Mouse (Mus musculus) 3134 (cell line): Measurements from ENCODE around the gene Dera.

Source experiments
- DNase-seq: peaks from one replicate; pipeline ENCODE4 v3.0.0-alpha.2; 2011; ENCODE audit warnings: low spot score; ENCODE audit not compliant: insufficient read length; ENCODE audit errors: extremely low read depth

Dera gene

DNA sequence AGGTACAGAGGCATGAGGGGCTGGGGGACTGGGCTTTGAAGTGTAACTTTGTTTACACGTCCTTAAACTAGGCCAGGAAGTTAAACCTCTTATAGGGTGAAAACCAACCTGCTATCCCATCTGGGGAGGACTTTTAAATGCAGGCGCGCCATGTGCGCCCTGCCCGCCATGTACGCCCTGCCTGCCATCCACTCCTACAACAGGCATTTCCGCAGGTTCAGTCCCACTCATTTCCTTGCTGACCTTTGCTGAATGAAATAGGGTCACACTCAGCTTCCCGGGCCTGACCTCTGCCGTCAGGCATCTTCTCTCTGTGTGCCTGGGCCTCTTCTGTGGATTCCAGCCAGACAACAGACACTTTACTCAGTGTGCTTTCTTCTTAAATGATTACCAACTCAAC lies 50.3 kb downstream of the Dera start:
- no peak for DNase-seq

DNA sequence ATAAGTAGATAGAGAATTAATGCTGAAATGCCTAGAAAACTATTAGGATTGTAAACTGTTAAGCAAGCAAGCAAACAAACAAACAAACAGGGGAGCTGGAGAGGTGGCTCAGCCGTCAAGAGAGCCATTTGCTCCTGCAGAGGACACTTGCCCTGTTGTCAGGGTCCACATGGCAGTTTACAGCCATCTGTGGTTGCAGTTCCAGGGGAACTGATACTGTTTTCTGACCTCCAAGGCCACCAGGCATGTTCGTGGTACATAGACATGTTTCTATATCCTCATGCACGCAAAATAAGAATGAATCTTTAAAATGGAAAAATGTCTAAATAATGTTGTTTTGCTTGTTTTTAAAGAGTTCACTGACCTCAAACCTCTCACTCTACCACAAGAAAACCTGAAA lies 52.0 kb downstream of the Dera start:
- no peak for DNase-seq

DNA sequence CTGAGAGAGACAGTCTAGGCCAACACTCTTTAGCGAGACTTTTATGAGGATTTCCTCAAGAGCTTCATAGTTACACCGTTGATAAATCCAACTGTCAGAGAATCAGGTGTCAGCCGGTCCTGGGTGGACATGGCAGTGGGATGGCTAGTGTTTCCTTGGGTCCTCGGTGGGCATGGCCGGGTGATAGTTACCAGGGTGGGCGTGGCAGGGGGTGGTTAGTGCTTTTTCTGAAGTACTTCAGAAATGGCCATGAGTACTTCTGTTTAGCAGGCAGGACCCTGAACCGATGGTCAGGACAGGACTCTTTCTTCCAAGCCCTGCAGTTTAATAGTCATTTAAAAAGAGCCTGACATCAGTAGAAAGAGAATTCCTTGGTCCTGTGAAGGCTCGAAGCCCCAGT lies 52.5 kb downstream of the Dera start:
- DNase-seq = no peak

DNA sequence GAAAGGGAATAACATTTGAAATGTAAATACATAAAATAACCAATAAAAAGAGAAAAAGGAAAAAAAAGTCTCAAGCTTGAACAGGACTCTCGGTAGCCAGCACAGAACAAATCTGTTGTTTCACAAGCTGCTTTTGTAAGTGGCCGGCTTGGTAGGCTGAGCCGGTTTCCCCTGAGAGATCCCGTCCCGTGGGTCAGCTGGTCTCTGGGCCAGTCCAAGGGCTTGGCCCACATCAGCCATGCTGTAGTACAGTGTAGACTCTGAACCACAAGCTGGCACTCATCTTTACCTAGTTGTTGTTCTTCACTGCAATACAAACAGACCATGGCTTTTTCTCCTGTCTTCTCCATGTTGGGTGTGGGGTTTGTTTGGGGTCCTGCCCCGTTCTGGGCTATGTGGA lies 53.0 kb downstream of the Dera start:
- no peak for DNase-seq

DNA sequence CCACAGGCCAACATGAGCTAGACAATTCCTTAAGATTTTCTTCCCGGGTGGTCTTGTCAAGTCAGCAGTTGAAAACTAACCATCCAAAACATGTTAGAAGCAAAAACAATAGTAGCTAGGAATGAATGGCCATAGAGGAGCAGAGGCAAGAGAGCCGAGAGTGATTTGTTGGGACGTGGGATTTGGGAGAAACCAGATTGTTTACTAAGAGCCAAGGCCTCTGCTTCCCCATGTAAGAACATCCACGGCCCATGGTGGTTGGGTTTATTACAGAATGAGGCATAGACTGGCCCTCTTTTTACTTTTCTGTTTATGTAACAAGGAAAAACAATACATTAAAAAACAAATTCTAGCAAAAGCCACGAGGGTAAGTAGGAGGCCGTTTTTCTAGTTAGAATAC lies 54.4 kb downstream of the Dera start:
- no peak for DNase-seq

DNA sequence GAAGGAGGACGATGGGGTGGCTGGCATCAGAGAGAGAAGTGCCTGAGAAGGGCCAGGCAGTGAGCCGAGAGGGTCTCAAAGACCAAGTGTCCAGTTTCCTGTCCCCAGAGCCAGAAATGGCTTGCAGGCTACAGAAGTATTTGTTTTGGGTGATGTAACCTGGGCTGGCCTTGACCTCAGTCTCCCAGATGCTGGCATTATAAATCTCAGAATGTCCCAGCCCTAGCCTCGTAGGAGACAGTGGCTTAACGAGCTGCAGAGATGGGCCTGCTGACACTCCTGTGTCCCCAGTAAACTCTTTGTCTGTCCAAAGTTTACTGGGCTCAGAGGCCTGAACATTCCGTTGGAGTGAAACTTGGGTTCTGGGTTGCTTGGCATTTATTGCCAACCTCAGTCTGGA lies 55.8 kb downstream of the Dera start:
- no peak for DNase-seq

DNA sequence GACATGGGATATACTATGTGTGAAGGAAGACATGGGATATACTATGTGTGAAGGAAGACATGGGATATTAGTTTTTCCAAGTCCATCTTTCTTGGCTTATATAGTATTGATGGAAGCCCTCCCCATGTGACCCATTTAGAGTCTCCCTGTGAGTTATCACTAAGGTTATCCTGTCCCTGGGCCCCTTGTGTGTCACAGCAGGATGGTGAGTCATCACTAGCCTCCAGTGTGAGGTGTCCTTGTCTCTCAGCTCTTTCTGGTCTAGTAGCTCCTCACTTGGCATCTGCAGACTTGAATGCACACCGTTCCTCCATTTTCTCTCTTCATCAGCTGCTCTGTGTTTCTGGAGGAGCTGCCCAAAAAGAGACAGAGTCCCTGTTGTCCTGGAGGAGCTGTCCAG lies 59.7 kb downstream of the Dera start:
- DNase-seq = no peak

DNA sequence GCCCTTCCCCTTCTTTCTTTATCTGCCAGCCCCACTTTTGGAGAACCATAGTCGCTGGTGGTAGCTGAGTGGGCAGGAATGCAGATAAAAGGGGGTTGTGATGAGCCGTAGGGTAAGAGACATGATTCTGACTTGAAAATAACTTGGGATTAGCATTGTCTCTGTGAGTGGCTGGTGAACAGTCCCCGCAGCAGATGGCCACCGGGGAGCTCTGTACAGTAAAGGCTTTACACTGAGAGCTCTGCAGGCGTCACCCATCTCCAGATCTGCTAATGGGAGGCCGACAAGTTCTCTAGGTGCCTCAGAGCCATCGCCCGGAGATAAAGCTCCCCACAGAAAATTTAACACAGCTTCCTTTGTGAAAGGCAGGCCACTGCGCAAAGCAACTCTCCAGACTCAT lies 62.2 kb downstream of the Dera start:
- DNase-seq = no peak

DNA sequence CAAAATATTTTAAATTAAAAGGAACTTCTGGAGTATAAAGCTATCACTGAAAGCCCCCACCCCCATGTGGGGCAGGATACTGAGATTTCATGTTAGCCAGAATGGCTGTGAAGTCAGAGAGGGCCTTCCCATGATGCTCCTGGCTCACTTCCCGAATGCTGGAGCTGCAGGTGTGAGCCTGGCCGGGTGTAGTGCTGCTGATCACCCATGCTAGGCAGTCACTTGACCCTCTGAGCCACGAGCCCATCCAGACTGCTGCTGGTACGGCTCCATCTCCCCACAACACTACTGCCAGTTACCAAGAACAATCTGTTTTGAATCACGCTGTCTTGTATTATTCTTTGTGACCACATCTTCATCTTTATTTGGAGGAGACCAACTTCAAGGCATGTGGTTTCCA lies 68.2 kb downstream of the Dera start:
- no peak for DNase-seq

DNA sequence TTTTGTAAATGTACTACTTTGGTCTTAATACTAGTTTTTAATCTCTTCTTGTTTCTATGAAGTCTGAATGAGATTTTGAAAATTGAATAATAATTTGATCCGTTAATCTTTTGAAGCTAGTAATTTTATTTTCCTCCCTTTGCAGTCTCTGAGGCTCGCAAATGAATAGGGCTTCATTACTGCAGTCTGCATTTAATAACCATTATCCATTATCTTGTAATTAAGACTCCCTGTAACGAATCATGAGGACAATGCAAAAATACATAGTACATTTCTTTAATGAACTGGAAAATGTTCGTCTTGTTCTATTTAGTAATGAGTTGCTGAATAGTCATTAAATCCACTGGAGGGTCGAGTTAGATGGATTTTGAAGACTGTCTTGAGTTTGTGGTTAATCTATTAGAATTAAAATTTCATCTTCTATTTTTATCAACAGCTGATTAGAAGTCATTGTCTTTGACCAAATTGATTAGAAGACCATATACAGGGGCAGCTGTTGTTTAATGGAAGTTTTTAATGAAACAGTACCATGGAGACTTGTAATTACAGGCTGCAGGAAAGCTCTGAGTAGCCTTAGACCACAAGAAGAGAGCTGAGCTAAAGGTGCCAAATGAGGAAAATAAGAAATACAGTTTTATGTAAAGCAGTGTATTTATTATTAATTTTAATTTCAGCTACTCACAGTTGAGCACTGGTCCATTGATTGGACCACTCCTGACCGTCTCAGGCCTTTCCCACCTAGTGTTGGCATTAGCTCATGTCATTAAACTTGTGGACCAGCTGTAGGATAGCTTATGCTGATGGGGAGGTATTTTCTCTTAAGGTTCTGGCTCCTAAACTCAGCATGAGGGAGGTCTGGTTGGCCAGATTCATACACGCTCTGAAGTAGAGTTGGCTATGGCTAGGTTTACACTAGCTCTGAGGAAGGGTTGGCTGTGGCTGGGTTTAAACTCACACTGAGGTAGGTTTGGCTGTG lies 70.0 kb downstream of the Dera start:
- DNase-seq = no peak

DNA sequence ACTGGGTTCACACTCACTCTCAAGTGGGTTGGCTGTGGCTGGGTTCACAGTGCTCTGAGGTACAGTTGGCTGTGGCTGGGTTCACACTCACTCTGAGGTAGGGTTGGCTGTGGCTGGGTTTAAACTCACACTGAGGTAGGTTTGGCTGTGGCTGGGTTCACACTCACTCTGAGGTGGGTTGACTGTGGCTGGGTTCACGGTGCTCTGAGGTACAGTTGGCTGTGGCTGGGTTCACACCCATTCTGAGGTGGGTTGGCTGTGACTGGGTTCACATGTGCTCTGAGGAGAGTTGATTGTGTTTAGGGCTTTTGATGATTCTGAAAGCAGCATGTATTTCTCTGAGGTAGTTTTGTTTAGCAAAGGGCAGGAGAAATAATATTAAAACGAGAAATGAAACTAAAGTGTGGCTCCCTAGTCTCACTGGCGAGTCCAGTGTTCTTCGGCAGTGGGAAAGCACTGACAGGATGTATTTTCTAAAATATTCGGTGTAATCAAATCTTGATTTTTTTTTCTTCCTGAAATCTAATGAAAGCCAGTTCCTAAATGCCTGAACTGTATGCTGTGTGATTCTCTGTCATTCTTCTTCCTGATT lies 70.8 kb downstream of the Dera start:
- DNase-seq = no peak

DNA sequence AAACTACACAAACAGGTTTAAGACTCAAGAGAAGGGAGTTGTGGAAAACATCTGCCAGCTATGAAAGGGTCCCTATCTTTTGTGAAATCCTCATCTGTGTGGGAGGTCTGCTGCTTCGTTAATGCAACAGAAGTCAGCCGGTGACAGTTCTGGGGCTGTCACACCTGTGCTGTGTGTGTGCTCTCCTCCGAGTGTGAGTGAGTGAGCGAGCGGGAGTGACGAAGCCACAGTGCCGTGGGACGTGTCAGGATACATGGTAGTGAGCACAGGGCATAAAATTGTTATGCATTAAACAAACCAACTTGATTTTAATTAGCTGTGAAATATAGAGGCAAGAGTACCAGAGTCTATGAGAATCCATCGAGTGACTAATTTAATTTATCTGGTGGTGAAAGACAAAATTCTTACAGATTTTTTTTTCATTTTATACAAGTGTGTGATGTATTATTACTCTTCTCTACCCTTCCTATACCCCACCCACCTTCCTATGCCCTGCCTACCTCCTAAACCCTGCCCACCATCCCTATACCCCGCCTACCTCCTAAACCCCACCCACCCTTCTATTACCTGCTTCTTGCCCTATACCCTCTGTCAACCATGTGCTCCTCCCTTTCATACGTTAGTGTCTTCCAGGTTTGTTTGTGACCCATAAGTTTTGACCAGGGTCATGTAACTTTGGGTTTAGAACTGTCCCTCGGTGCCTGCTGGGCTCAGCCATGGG lies 74.9 kb downstream of the Dera start:
- DNase-seq = no peak

DNA sequence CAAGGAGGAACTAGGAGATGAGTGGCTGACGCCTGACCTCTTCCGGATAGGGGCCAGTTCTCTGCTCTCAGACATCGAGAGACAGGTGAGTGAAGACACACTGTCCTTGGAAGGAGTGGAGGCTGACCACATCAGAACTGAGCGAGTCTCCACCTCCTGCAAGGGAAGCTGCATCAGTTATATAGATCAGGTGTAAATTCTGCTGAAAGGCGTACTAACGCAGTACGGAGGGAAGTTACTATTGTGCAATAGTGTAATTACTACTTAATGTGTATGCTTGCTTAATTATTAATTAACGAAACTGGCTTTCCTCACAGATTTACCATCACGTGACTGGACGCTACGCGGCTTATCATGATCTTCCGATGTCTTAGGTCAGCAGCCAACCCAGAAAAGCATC lies 82.5 kb downstream of the Dera start:
- no peak for DNase-seq

DNA sequence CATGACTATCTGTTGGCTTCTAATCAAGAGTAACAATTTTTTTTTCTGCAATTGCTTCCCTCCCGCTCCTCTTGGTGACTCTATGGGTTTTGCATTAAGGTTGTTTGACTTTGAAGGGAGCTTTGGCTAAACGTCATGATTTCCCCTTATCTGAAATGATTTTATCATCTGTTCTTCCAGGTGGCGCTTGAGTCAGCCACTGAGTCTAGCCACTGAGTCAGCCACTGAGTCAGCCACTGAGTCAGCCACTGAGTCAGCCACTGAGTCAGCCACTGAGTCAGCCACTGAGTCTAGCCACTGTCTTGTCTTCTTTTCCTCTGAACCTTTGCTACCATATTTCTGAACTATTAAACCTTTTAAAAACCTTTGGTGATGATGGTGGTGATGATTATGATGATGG lies 89.0 kb downstream of the Dera start:
- peak; percentile 24 for DNase-seq

DNA sequence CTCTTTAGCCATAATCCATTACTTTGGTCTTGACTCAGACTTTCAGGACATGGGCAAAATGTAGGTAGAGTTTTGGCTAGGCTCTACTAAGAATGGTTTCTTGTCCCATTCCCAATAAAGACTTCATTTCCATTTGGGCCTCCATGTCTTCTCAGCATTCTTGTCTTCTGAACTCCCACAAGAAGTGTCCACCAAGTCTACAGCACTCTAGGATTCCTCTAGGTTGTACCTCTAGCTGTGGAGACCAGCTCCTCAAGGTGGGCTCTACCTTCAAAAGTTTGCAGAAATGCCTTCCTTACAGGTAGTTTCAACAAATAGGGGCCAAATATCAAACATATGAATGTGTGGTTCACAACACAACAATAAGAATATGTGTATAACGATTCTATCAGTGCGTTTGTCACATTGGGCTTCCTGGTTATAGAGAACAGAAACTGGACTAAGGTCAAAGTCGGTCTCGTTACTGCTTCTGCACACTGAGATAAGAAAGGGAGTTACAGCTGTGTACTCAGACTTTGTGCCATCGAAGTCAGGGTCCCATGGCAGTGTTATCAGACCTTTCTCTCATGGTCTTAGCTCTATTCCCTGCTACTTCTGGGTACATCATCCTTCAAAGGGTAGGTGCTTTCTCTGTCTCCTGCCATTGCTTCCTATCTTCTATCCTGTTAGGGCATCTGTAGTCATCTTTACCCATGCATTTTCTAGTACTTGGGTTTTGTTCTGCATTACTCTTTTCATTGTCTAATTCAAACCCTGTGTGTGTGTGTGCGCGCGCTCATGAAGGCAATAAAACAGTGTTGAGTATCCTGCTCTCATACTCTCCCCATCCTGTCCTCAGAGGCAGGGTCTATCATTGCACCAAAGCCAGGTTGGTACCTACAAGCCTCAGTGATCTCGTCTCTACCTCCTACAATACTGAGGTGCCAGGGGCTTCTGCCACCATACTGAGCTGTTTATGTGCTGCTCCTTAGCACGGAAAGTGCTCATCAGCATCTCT lies 103.2 kb downstream of the Dera start:
- DNase-seq = no peak

DNA sequence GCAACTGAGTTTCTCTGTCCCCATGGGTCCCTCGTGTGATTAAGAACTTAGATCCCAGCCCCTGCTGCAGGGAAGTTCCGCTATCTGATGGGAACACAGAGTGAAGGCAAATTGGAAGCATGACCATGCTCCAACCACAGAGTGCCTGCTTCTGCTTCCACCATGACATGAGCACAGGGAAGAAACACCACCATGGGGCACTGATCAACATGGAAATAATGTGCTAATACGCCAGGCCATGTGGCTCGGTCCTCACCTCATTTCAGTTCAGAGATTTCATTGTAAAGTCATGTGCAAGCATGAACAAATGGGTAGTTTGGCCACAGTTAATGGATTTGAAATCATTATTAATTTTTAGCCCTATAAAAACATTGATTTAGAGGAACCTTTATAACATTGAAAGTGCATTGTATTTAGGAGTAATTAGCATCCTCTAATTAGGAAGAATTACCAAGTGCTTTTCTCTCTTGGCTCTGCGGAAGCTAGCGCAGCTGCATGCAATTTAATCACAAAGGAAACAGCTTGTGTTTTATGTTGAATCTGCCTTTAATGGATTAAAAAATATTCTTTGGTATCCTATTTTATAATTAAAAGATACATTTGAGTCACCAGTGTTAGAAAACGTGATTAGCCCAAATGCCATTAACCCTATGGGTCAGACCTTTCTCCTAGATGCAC lies 115.7 kb downstream of the Dera start:
- DNase-seq = no peak

DNA sequence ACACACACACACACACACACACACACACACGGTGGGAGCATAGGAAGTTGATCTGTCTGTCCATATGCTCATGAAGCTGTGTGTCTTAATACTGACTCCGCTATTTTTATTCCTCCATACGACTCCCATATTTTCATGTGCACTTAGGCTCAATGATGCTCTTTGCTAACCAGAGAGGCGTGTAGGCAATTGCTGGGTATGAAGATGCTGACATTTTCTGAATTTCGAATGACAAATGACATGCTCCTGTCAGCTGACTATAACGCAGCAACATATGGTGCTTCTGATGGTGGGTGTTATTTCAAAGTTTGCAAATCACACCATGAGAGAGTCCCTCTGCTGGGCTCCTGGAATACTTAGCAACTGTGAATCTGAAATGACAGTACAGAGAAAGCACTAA lies 116.3 kb downstream of the Dera start:
- no peak for DNase-seq

DNA sequence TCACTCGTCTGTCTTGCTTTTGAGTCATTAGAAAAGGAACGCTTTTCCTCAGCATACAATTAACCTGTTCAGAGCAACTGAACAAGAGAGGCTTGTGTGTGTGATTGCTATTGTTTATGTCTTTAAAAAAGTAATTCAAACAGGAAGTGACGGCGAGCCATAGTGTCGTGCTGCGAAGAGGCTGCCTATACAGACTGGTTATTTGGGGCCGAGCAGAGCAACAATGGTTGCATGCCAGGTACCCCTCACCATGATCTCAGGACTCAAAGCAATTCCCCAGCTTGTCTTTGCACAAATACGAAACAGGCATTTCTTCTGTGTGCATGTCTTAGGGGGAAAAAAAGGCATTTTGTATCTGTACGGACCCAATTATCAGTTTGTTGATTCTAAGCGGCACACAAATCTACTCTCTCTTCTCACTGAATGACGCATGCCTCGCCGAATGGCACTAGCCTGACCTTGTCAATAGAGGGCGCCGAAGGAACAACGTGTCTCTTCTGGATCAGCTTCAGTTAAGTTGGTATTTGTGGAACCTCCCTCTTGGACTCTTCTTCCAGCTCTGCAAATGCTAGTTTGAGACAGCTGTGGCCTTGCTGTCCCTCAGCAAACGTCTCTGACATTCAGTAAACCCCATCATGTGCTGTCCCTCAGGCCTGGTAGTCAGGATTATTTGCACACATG lies 117.8 kb downstream of the Dera start:
- DNase-seq = peak; percentile 18

DNA sequence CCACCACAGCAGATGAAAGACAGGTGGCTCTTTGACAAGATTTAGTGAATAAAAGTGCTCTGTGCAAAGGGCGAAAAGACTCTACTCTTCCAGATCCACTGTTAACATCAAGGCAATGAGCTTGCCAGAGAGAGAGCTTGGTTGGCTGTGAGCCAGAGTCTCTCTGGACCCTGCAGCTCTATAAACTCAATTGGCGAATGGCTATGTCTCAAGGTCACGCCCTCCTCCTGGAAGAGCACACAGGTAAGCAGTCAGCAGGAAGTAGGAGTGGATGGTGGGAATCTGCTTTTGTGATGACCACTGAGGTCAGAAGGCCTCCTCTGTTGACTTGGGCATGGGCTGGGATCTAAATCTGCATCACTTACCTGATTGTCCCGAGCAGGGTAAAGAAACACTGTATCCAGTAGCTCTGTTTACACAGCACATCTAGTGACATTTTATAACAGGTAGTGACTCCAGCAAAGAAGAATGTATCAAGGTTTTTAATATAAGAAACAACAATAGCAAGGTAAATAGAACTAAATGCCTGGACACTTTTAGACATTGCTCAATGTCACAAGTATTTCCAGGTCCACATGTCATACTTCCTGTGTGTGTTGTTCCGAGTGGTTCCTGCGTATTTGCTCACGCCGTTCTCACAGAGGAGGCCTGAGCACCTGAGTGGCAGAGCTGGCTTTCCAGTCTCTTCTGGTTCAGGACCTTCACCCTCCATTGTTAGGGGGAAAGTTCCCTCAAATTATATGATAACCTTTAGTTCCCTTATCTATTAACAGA lies 120.3 kb downstream of the Dera start:
- no peak for DNase-seq
